Mouse (Mus musculus): Measurements from ENCODE around the gene Spns2. TPM values are rescaled to one million over a fixed set of nuclear protein-coding genes. Genes with fewer than 3 reads are reported as not detected.

The Spns2 gene
- total and polyA plus RNA-seq, 3 experiments, result 0.07 to 0.17 (median 0.14) TPM

- H3K9me3 ChIP-seq (replicated peaks; ENCODE audit: low read length), result no peaks in the 10 kb centered on the region
- no peaks in the 10 kb centered on the region for H3K79me2 ChIP-seq (replicated peaks; ENCODE audit: control insufficient read depth, extremely low read depth, insufficient read depth, poor library complexity, severe bottlenecking)
- dilution Hi-C loops (cut with MboI; ENCODE audit: extremely low pct_ligation_motif_present, extremely low pct_unique_long_range_greater_than_20kb, low sequenced_read_pairs), result no loop called here
- no peak overlapping the region for H3K9ac ChIP-seq (ENCODE audit: insufficient read depth, low read depth)
- in situ Hi-C loops (cut with MboI; ENCODE audit: low pct_ligation_motif_present, low pct_unique_long_range_greater_than_20kb, low sequenced_read_pairs), result no loop called here
- H3K4me3 ChIP-seq (replicated peaks in 1 of 3; ENCODE audit: low read depth in 2 of 3, low read length in 2 of 3, poor library complexity in 1 of 3), result no peak overlapping the region
- H3K36me3 ChIP-seq (replicated peaks in 1 of 2; ENCODE audit: control insufficient read depth in 1 of 2, insufficient read depth in 1 of 2, low read length in 1 of 2), result no peaks in the 10 kb centered on the region
- no peak overlapping the region for H3K27ac ChIP-seq (ENCODE audit: insufficient read depth, low read depth)
- peak overlapping the region; percentile 49 for H3K4me2 ChIP-seq (ENCODE audit: insufficient read depth, low read depth, poor library complexity, severe bottlenecking)
- DNase-seq (ENCODE audit: extremely low read depth), result no peak
- H3K4me1 ChIP-seq (ENCODE audit: control insufficient read depth in 1 of 2, insufficient read depth in 2 of 2), result peaks cover 17 to 55% of the 10 kb centered on the region in 2 experiments
- no peaks in the 10 kb centered on the region for H3K27me3 ChIP-seq (replicated peaks)
- no peak for TF ChIP-seq KAT2A (IDR thresholded peaks at IDR 0.05; ENCODE audit: insufficient replicate concordance, low read length)
- TF ChIP-seq EP300 (IDR thresholded peaks at IDR 0.05; ENCODE audit: low read length), result peak; percentile 78
- TF ChIP-seq IRF4 (IDR thresholded peaks at IDR 0.05; ENCODE audit: low read depth, low read length), result peak; percentile 83
These were observed 28.2 kb downstream of the Spns2 start for GRCm38 (mm10) chr11:72461500-72461981.

GRCm38 (mm10) chr11:72458502-72458901 is 31.2 kb downstream of the Spns2 start:
- in situ Hi-C loops (cut with MboI; ENCODE audit: low pct_ligation_motif_present, low pct_unique_long_range_greater_than_20kb, low sequenced_read_pairs) (loop anchor here (5.0 kb wide), 1 partner anchor 79 kb away; no protein-coding TSS in a partner anchor), dilution Hi-C loops (cut with MboI; ENCODE audit: extremely low pct_ligation_motif_present, extremely low pct_unique_long_range_greater_than_20kb, low sequenced_read_pairs) (no loop called here)
- Histone ChIP-seq H3K36me3 (replicated peaks in 1 of 2; ENCODE audit: control insufficient read depth in 1 of 2, insufficient read depth in 1 of 2, low read length in 1 of 2) (peaks cover 0 to 2% of the 10 kb centered on the region in 2 experiments), H3K4me3 (replicated peaks in 1 of 3; ENCODE audit: low read depth in 2 of 3, low read length in 2 of 3, poor library complexity in 1 of 3) (no peak overlapping the region), H3K9me3 (replicated peaks; ENCODE audit: low read length) (no peaks in the 10 kb centered on the region), H3K9ac (ENCODE audit: insufficient read depth, low read depth) (no peak overlapping the region), H3K4me2 (ENCODE audit: insufficient read depth, low read depth, poor library complexity, severe bottlenecking) (no peak overlapping the region), H3K79me2 (replicated peaks; ENCODE audit: control insufficient read depth, extremely low read depth, insufficient read depth, poor library complexity, severe bottlenecking) (no peaks in the 10 kb centered on the region), H3K4me1 (ENCODE audit: control insufficient read depth in 1 of 2, insufficient read depth in 2 of 2) (peaks cover 13 to 44% of the 10 kb centered on the region in 2 experiments), H3K27ac (ENCODE audit: insufficient read depth, low read depth) (no peak overlapping the region), H3K27me3 (replicated peaks) (no peaks in the 10 kb centered on the region)
- no peak for DNase-seq (ENCODE audit: extremely low read depth)
- TF ChIP-seq MEF2A (IDR thresholded peaks at IDR 0.05; ENCODE audit: borderline replicate concordance, low read depth, low read length), result no peak
- TF ChIP-seq TBP (conservative IDR thresholded peaks at IDR 0.05; ENCODE audit: low read depth, low read length), result no peak
- TF ChIP-seq USF2 (conservative IDR thresholded peaks at IDR 0.05; ENCODE audit: low read depth, low read length), result no peak
- no peak for TF ChIP-seq ELF1 (IDR thresholded peaks at IDR 0.05; ENCODE audit: low read depth, low read length)
- no peak for TF ChIP-seq MAZ (IDR thresholded peaks at IDR 0.05; ENCODE audit: low read depth, low read length)
- TF ChIP-seq MXI1 (IDR thresholded peaks at IDR 0.05; ENCODE audit: low read depth, low read length), result no peak
- no peak for TF ChIP-seq PAX5 (IDR thresholded peaks at IDR 0.05; ENCODE audit: low read length)
- no peak for TF ChIP-seq POLR2A (IDR thresholded peaks at IDR 0.05; ENCODE audit: low read depth, low read length)

- Histone ChIP-seq H3K36me3 (replicated peaks in 1 of 2; ENCODE audit: control insufficient read depth in 1 of 2, insufficient read depth in 1 of 2, low read length in 1 of 2) (peaks cover 0 to 6% of the 10 kb centered on the region in 2 experiments), H3K27ac (ENCODE audit: insufficient read depth, low read depth) (no peak overlapping the region), H3K9ac (ENCODE audit: insufficient read depth, low read depth) (no peak overlapping the region), H3K4me2 (ENCODE audit: insufficient read depth, low read depth, poor library complexity, severe bottlenecking) (no peak overlapping the region), H3K9me3 (replicated peaks; ENCODE audit: low read length) (no peaks in the 10 kb centered on the region), H3K4me1 (ENCODE audit: control insufficient read depth in 1 of 2, insufficient read depth in 2 of 2) (peaks cover 18 to 49% of the 10 kb centered on the region in 2 experiments), H3K79me2 (replicated peaks; ENCODE audit: control insufficient read depth, extremely low read depth, insufficient read depth, poor library complexity, severe bottlenecking) (no peaks in the 10 kb centered on the region), H3K27me3 (replicated peaks) (no peaks in the 10 kb centered on the region), H3K4me3 (replicated peaks in 1 of 3; ENCODE audit: low read depth in 2 of 3, low read length in 2 of 3, poor library complexity in 1 of 3) (no peak overlapping the region)
- TF ChIP-seq ELF1 (IDR thresholded peaks at IDR 0.05; ENCODE audit: low read depth, low read length) (no peak), HCFC1 (IDR thresholded peaks at IDR 0.05; ENCODE audit: low read depth, low read length) (no peak), UBTF (IDR thresholded peaks at IDR 0.05; ENCODE audit: low read depth, low read length) (no peak), ZMIZ1 (IDR thresholded peaks at IDR 0.05; ENCODE audit: low read depth, low read length) (no peak), USF2 (conservative IDR thresholded peaks at IDR 0.05; ENCODE audit: low read depth, low read length) (no peak), USF1 (IDR thresholded peaks at IDR 0.05; ENCODE audit: low read depth, low read length) (no peak), MAFK (IDR thresholded peaks at IDR 0.05; ENCODE audit: insufficient replicate concordance, low read length) (no peak), RAD21 (IDR thresholded peaks at IDR 0.05; ENCODE audit: low read depth, low read length) (no peak), SIN3A (IDR thresholded peaks at IDR 0.05; ENCODE audit: low read length) (no peak)
- no peak for DNase-seq (ENCODE audit: extremely low read depth)
- in situ Hi-C loops (cut with MboI; ENCODE audit: low pct_ligation_motif_present, low pct_unique_long_range_greater_than_20kb, low sequenced_read_pairs), result loop anchor here (5.0 kb wide), 1 partner anchor 79 kb away; no protein-coding TSS in a partner anchor
- dilution Hi-C loops (cut with MboI; ENCODE audit: extremely low pct_ligation_motif_present, extremely low pct_unique_long_range_greater_than_20kb, low sequenced_read_pairs), result no loop called here
These were observed 31.7 kb downstream of the Spns2 start for GRCm38 (mm10) chr11:72457995-72458496.

Data from CH12.LX (cell line).